Mouse (Mus musculus) fibroblast of lung, adult 2 months (primary cell): Measurements from ENCODE around the gene Stpg3.

Experiments used
- DNase-seq: peaks from one replicate; pipeline ENCODE4 v3.0.0-alpha.2; 2011; ENCODE audit warnings: low read depth

Gene Stpg3

GRCm38 (mm10) chr2:25179566-25180217 is 34.7 kb downstream of the Stpg3 start:
- DNase-seq = no peak

GRCm38 (mm10) chr2:25178285-25178972 is 36.0 kb downstream of the Stpg3 start:
- DNase-seq = no peak

GRCm38 (mm10) chr2:25177685-25178084 is 36.8 kb downstream of the Stpg3 start:
- DNase-seq = peak; percentile 77

GRCm38 (mm10) chr2:25177076-25177475 is 37.4 kb downstream of the Stpg3 start:
- no peak for DNase-seq

GRCm38 (mm10) chr2:25176573-25176972 is 37.9 kb downstream of the Stpg3 start:
- no peak for DNase-seq

- no peak for DNase-seq
Observed at GRCm38 (mm10) chr2:25175690-25176078, 38.8 kb downstream of the Stpg3 start.

GRCm38 (mm10) chr2:25174866-25175689 is 39.4 kb downstream of the Stpg3 start:
- no peak for DNase-seq

GRCm38 (mm10) chr2:25173821-25174220 is 40.6 kb downstream of the Stpg3 start:
- DNase-seq = no peak

- peak; percentile 95 for DNase-seq
Observed at GRCm38 (mm10) chr2:25172629-25173028, 41.8 kb downstream of the Stpg3 start.

- DNase-seq = no peak
Observed at GRCm38 (mm10) chr2:25171769-25172153, 42.7 kb downstream of the Stpg3 start.

GRCm38 (mm10) chr2:25171101-25171768 is 43.2 kb downstream of the Stpg3 start:
- no peak for DNase-seq

GRCm38 (mm10) chr2:25170326-25171100 is 43.9 kb downstream of the Stpg3 start:
- DNase-seq = no peak

GRCm38 (mm10) chr2:25169778-25170177 is 44.7 kb downstream of the Stpg3 start:
- no peak for DNase-seq

GRCm38 (mm10) chr2:25168665-25168978 is 45.8 kb downstream of the Stpg3 start:
- no peak for DNase-seq

GRCm38 (mm10) chr2:25167919-25168664 is 46.3 kb downstream of the Stpg3 start:
- DNase-seq = no peak

- no peak for DNase-seq
Observed at GRCm38 (mm10) chr2:25167481-25167880, 47.0 kb downstream of the Stpg3 start.
